Mouse (Mus musculus) E14TG2a.4 (cell line): ENCODE results near the gene D130043K22Rik.

Experiments
- H3K27me3 ChIP-seq: 2 replicates; pipeline ENCODE4 v1.6.1; 2014; ENCODE audit warnings: low read length, control low read depth; ENCODE audit not compliant: insufficient read depth
- H3K36me3 ChIP-seq: 2 replicates; pipeline ENCODE4 v1.6.1; 2014; ENCODE audit warnings: low read length, control low read depth; ENCODE audit not compliant: insufficient read depth
- H3K4me1 ChIP-seq: replicated peaks from 2 replicates; pipeline ENCODE4 v1.6.1; 2014; ENCODE audit warnings: low read depth, low read length, control low read depth
- H3K4me3 ChIP-seq: replicated peaks from 2 replicates; pipeline ENCODE4 v1.5.1; 2014; ENCODE audit warnings: mild to moderate bottlenecking, low read length
- H3K9me3 ChIP-seq: 2 replicates; pipeline ENCODE4 v1.6.1; 2014; ENCODE audit warnings: low read length, control low read depth
- CTCF ChIP-seq: conservative IDR thresholded peaks from 2 replicates; pipeline ENCODE4 v1.5.1; 2014; ENCODE audit warnings: low read length
- NANOG ChIP-seq: IDR thresholded peaks from 2 replicates; pipeline ENCODE4 v1.6.1; 2014; ENCODE audit warnings: borderline replicate concordance, low read length, mixed read lengths
- POU5F1 ChIP-seq: IDR thresholded peaks from 2 replicates; pipeline ENCODE4 v1.6.1; 2014; ENCODE audit warnings: low read length, borderline replicate concordance

D130043K22Rik gene

DNA sequence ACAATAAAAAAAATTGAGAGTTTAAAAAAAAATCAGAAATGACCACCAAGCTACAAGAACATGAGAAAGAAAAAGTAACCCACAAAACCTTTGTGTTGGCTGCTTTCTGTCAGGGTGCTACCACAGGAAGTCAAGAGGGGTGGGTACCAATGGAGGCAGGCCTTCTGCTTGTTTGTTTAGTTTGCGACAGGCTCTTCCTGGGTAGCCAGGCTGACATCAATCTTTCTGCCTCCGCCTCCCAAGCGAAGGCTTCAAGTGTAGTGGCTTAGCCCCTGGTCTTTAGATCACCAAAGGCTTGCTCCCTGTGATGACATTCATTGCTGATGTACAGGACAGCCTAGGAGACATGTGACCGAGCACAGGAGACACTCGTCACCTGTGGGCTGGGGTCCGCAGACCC lies 76.3 kb downstream of the D130043K22Rik start:
- TF ChIP-seq CTCF (no peak), POU5F1 (no peak), NANOG (no peak)
- Histone ChIP-seq H3K9me3 (no peaks in the 10 kb centered on the region), H3K4me3 (no peak overlapping the region), H3K27me3 (no peaks in the 10 kb centered on the region), H3K36me3 (no peaks in the 10 kb centered on the region), H3K4me1 (no peaks in the 10 kb centered on the region; the same call in 1 of the 2 replicates)

DNA sequence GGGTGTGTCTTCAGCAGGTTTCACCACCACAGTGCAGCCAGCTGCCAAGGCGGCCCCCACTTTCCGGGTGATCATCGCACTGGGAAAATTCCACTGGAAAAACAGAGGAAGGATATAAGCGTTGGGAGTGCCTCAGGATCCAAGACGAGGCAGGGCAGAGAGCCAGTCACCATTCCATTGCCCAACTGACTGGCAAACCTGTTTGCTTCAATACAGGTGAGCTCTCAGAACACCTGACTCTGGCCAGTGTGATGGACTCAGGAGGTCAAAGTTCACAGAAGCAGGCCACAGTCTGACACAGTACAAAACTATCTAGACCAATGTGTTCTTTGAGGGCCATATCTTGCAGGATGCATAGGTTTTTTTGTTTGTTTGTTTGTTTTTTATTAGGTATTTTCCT lies 79.1 kb downstream of the D130043K22Rik start:
- TF ChIP-seq CTCF (no peak), NANOG (no peak), POU5F1 (no peak)
- Histone ChIP-seq H3K4me1 (no peaks in the 10 kb centered on the region; the same call in 1 of the 2 replicates), H3K27me3 (no peaks in the 10 kb centered on the region), H3K4me3 (no peak overlapping the region), H3K36me3 (no peaks in the 10 kb centered on the region), H3K9me3 (no peaks in the 10 kb centered on the region)

DNA sequence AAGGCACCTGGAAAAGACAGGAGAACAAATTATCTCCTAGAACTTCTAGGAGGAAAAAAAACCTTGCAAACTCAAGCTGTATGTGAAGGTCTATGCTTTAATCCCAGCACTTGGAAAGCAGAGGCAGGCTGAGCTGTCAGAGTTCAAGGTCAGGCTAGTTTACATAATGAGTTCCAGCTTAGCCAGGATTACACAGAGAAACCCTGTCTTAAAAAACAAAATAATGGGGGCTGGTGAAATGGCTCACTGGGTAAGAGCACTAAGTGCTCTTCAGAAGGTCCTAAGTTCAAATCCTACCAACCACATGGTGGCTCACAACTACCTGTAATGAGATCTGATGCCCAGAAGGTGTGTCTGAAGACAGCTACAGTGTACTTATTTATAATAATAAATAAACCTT lies 85.7 kb downstream of the D130043K22Rik start:
- Histone ChIP-seq H3K4me1 (no peaks in the 10 kb centered on the region), H3K9me3 (no peaks in the 10 kb centered on the region), H3K27me3 (peaks cover 10% of the 10 kb centered on the region), H3K36me3 (no peaks in the 10 kb centered on the region), H3K4me3 (no peak overlapping the region)
- TF ChIP-seq NANOG: no peak
- no peak for TF ChIP-seq POU5F1
- TF ChIP-seq CTCF: no peak

DNA sequence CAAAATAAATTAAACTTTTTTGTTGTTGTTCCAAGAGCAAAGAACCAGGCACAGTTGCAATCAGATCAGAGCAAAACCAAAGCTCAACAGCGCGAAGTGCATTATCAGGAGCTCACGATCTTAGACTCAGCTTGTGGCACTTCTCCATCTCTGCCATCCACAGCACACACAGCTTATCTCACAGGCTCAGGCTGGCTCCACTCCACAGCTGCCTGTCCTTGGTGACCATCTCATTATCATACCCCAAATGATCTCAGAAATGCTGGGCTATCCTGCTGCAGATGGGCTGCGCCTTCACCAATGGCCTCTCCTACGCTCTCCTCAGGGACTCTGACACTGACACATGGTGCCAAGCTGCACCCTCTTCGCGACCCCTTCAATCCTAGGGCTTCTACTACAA lies 88.3 kb downstream of the D130043K22Rik start:
- Histone ChIP-seq H3K4me3 (no peak overlapping the region), H3K9me3 (no peaks in the 10 kb centered on the region)

DNA sequence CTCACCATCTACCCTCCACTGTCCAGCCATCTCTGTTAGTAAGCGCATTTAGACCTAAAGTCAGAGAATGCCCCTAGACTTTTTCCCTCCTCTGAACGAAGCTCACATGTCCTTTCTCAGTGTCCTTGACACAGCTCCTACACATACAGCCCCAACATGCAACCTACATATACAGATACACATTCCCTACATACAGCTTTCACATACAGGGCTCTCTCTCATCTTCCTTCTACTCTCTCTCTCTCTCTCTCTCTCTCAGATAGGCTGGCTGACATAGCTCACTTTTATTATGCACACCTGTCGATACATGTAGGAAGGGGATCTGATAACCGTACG lies 91.8 kb downstream of the D130043K22Rik start:
- Histone ChIP-seq H3K9me3 (no peaks in the 10 kb centered on the region), H3K4me1 (peaks cover 18% of the 10 kb centered on the region), H3K36me3 (no peaks in the 10 kb centered on the region), H3K4me3 (peak overlapping the region; percentile 90), H3K27me3 (peaks cover 37% of the 10 kb centered on the region)
- no peak for TF ChIP-seq POU5F1
- no peak for TF ChIP-seq CTCF
- no peak for TF ChIP-seq NANOG

More for the DNA sequence above, 88.3 kb downstream of the D130043K22Rik start:
- H3K4me1 ChIP-seq: peaks cover 9% of the 10 kb centered on the region
- TF ChIP-seq CTCF: no peak
- TF ChIP-seq NANOG: no peak
- no peak for TF ChIP-seq POU5F1
- no peaks in the 10 kb centered on the region for H3K36me3 ChIP-seq
- H3K27me3 ChIP-seq: peaks cover 33% of the 10 kb centered on the region

DNA sequence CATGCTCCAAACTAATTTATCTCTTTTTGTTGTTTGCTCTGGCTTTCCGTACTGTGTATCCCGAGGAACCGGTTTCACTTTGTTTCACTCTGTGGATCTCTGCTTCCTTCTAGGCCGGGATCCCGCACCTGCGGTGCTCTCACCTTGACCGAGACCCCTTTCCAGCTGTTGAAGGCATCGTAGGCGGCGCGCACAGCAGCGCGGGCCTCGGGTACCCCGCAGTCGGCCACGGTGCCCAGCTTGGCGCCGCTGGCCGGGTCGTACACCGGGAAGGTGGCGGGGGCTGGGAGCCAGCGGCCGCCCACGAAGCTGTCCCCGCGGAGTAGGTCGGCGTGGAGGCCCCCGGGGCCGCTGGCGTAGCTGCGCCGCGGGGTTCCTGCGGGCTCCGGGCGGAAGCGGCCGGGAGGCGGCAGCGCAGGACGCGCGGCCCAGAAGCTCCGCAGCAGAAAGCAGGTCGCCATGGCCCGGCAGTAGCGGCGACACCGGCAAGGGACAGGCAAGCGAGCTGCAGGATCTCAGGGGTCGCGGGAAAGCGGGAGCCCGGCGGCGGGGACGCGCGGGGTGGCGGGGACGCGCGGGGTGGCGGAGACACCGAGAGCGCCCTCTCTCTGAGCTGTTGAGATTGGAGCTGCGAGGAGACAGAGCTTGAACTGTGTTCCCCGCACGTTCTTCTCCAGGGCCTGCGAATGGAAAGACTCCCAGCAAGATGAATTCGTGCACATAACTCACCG lies 92.3 kb downstream of the D130043K22Rik start, which contains the start of gene Aldh5a1:
Aldh5a1 (minus strand) TSS at position 554 of the 731 bp plus-strand sequence.
- peaks cover 18% of the 10 kb centered on the region for H3K4me1 ChIP-seq
- TF ChIP-seq CTCF (no peak), NANOG (no peak), POU5F1 (no peak)

DNA sequence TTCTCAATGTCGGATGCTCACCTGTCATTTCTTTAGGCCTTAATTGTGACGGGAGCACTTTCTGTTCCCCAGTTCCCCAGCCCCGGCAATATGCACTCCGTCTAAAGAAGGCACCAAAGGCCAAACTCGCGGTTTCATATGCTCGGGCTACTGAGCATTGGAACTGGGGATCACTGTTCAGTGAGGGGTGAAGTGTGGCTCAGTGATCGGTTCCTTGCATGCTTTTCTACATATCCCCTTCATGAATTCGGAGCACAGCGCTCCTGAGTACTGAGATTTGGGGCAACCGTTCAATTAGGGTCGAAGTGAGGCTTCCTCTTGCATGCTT lies 92.9 kb downstream of the D130043K22Rik start:
- Histone ChIP-seq H3K4me1 (peaks cover 19% of the 10 kb centered on the region), H3K4me3 (peak overlapping the region; percentile 90), H3K36me3 (no peaks in the 10 kb centered on the region), H3K9me3 (peaks cover 4% of the 10 kb centered on the region), H3K27me3 (peaks cover 37% of the 10 kb centered on the region)
- no peak for TF ChIP-seq POU5F1
- TF ChIP-seq CTCF: no peak
- no peak for TF ChIP-seq NANOG

More for the DNA sequence above, 92.3 kb downstream of the D130043K22Rik start, which contains the start of gene Aldh5a1:
- H3K36me3 ChIP-seq: no peaks in the 10 kb centered on the region
- peak within 1 kb of the TSS; percentile 90 for H3K4me3 ChIP-seq
- H3K9me3 ChIP-seq: no peaks in the 10 kb centered on the region
- peaks cover 37% of the 10 kb centered on the region for H3K27me3 ChIP-seq

DNA sequence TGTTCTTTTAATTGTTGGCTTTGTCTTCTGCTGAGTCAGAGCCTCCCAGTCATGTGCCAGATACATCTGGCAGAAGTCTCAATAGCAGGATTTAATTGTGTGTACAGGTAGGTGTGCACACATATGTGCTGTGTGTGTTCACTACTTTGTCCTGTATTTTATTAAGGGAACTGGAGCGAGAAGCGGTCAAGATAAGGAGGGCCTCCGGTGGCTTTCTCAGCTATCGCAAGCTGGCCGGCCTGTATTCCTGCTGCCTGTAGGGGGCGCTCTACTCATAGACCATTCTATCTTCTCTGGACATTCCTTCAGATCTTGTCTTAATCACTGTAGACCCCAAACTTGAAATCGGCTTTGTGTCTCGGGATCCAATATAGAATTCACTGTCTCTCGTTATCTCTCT lies 93.7 kb downstream of the D130043K22Rik start:
- no peaks in the 10 kb centered on the region for H3K36me3 ChIP-seq
- peaks cover 20% of the 10 kb centered on the region for H3K4me1 ChIP-seq
- TF ChIP-seq NANOG (no peak), CTCF (peak; percentile 89)
- no peak overlapping the region for H3K4me3 ChIP-seq
- H3K9me3 ChIP-seq: peaks cover 6% of the 10 kb centered on the region
- H3K27me3 ChIP-seq: peaks cover 31% of the 10 kb centered on the region

DNA sequence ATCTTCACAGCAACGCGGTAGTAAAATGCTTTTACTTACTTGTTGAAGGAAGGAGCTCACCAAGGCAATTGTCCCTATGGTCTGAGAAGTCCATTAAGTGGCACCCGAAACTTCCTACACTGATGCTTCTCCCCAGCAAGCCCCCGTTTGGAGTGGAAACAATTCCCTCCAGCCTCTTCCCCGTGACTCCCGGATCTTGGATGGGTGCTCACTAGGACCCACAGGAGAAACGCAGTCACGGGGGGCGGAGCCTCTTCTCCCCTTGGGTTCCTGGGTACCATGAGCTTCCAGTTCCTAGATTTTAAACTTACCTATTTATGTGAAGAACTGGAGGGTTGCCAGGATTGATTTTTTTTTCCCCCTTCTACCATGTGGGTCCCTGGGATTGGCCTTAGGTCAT lies 94.5 kb downstream of the D130043K22Rik start:
- peaks cover 31% of the 10 kb centered on the region for H3K27me3 ChIP-seq
- H3K4me1 ChIP-seq: peaks cover 20% of the 10 kb centered on the region
- H3K4me3 ChIP-seq: no peak overlapping the region
- TF ChIP-seq NANOG (no peak), POU5F1 (no peak), CTCF (no peak)
- H3K36me3 ChIP-seq: no peaks in the 10 kb centered on the region
- peaks cover 6% of the 10 kb centered on the region for H3K9me3 ChIP-seq
